Mouse (Mus musculus) liver, adult (tissue): ENCODE results near the gene Shc3.

Experiments
- GATA4 ChIP-seq: IDR thresholded peaks from 2 replicates; pipeline ENCODE4 v1.6.1; 2014; ENCODE audit warnings: mild to moderate bottlenecking, low read length; ENCODE audit not compliant: insufficient replicate concordance

Gene Shc3

DNA sequence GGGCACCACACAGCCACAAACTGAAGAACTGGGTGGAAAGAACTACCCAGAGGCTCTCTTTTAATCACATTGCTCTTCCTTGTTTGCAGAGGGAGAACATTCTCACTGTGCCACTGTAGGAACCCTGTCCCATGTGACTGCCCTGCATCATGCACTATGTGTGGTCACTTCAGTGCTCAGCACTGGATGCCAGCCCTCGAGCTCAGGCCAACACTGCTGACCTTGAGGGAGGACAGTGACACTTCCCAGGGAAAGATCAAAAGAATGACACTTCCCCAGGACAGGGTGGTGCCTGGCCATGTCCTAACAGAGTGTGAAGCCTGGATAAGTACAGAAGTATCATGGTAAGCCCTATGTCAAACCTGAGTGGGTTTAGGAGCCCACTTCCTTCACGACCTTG is 13.0 kb upstream of the Shc3 start:
- no peak for TF ChIP-seq GATA4

DNA sequence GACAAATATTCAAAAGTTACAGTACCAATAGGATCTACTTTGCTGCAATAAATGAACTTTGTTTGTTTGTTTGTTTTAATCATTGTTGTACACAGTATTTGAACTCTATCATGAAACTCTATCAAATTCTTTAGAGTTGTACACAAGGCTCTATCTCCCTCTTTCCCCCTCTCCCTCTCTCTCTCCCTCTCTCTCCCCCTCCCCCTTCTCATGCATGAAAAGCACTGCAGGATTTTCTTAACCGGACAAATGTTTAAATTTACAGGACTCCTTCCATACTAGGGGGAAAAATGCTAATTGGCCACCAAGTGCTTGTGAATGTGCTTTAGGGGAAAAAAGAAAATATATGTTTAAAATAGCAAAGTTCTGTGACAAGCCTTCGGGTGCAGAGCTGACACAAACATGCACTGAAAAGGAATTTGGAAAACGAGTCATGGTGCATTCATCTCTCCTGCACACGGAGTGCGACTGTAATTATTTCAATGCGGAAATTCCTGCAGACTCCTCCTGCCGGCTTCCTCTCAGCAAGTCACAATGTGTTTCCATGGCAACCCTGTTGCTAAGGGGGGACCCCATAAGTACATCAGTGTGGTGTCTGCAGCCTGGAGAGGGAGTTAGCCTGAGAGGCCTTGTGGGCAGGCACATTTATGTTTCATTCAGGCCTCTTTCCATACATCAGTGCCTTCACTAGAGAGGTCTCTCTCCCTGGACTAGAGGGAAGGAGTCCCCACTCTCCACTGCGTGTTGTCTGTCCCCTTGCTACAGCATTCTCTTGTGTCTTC is 11.2 kb upstream of the Shc3 start:
- no peak for TF ChIP-seq GATA4

DNA sequence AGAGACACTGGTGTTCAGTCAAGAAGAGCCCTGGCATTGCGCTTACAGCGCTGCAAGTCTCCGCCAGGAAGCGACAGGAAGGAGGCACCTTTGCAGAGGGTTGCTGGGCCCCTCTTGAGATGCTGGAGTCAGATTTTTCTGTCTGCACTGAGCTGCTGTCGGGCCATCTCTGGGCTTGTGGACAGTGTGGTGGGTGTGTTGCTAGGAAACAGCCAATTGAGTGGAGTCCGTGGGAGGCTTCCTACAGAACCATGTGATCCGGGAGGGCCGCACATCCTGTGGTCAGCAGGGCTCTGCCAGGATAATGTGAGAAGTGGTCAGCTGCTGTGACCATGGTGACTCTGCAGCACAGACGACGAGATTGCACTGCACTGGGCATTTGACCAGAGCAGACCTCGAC is 4.6 kb upstream of the Shc3 start:
- TF ChIP-seq GATA4 = no peak

DNA sequence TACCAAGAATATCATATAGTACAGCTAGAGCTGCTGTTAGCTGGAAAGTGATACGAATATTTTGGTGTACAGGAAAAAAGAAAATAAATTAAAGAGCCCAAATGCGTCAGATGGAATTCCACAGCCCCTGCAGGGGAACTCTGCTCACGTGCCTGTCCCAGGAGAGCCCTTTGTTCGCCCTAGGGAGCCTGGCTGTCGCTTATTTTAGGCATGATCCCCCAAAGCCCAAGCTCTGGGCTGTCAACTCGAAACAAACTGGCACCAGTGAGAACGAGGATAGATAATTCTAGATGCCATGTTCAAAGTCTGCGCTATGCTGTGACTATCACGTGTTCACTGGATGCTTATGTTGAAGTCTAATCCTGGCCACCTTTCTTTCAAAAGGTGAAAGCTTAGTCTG is 892 bp upstream of the Shc3 start:
- no peak for TF ChIP-seq GATA4

DNA sequence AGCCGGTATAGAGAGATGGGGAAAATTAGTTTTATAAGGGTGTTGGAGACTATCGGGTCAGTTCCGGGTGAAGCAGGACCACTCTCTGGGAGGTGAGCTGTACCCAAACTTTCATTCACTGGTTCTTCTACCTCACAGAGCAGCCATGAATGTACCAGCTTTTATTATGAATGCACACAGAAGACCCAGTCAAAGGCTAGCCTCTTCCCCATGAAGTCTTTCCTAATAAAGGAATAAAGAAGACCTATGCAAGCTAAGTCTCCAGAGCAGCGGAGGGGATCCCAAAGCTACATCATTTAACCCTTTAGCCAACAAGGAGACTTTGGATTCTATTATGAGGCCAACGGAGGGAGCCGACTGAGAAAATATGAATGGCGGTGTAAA is 458 bp upstream of the Shc3 start:
- no peak for TF ChIP-seq GATA4

DNA sequence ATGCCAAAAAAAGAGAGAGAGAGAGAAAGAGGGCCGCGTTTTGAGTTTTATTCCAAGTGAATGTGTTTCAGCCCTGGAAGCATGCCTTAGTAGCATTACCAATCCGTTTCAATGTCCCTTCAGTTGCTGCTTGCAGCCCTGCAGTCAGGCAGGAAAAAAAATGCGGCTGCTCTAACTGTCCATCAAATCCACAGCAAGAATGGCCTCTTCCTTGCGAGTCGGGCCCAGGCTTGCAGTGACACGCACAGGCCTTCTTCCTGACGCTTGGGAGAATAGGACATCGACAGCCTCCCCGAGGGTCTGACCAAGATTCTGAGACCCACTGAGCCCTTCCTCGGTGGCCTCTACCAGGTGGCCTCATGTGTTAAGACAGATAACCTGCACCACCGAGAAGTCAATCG is 718 bp downstream of the Shc3 start:
- no peak for TF ChIP-seq GATA4

DNA sequence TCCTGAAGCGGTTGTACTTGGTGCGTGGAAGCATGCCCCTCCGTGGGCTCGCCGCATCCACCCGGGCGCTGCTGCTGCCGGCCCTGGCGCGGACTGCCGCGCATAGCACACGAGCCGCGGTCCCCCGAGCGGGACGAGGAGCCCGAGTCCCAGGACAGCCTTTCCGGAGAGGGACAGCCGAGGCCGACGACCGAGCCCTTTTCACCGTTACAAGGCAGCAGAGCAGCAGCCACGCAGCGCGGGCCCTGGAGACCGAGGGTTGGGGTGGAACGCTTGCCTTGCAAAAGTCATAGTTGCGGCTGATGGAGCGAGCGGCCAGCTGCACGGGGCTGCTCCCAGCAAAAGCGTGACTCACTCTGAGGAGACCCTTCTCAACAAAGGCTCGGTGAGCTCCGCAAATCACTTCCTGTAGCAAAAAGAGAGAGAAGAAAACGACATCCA is 1.8 kb downstream of the Shc3 start:
- TF ChIP-seq GATA4 = no peak

DNA sequence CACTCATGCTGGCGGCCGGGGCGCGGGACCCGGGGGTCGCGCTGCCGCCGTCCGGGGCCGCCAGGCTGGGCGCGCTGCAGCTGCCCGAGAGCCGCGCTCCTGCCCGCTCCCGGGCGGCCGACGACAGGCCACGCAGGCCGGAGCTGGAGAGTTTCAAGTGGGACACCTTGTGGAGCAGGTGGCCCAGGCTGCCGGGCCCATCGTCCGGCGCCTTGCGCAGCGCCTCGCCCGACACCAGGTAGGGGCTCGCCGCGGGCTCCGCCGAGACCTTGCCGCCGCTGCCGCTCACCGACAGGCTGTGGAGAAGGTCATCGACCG is 2.2 kb downstream of the Shc3 start:
- TF ChIP-seq GATA4 = no peak

DNA sequence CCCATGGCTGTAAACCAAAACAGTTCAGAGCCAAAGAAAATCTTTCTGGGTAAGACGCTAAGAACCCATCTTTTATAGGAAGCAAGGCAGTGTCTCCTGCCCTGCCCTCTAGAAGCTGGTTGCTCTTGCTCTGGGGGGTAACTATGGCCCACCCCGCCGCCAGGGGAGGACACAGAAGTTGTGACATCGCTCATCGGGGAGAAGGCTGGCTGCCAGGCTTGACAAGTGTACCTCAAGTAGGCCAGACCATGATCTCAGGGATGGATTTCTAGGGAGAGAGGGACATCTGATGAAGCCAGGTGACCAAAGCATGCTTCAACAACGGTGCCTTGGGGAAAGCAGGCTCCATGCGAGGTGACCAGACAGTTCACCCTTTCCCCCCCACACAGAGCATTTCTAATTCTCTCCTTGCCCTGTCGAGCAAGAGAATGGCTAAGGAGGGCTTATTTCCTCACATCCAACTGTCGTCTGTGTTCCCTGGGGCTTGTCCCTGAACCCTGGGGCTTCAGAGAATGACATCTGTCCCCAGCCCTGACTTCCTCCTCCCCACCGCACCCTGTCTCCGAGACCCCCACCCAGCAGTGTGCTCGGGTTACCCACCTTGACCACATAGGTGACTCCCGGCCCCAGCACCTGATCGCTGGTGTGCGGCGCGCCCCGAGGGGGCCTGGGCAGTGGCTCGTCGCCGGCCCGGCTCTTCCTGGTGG is 2.7 kb downstream of the Shc3 start:
- no peak for TF ChIP-seq GATA4

DNA sequence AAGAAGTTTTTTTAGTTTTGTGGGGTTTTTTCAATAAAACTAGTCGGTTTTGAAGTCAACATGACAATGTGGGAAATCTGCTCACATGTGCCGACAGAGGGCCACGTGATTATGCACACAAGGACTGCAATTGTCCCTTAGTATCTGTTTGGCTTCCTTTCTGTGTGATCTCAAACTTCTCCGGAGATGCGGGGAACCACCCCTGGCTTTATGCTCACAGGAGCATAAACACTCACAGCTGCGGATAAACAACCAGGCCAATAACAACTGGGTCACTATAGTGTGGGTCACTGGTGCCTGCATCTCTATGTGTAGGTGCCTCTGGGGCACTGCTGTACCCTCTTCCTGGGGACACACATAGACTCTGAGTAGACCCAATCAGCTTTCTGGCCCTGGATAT is 4.5 kb downstream of the Shc3 start:
- no peak for TF ChIP-seq GATA4

DNA sequence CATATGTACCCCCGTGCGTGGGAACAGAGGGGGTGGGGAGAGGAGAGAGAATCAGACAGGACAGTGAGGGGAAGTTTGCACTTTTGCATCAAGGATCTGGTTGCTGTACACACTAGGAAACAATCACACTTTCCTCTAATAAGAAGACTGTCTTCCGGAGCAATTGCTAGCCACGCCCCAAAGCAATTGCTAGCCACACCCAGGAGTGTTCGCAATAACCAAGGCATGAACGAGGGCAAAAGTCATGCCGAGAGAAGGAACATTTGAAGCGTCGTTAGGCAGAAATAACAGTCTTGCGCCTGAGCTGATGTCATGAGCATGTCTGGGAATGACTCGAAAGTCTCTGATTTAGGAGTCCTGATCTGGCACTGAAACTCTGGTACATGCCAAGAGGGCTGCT is 15.9 kb downstream of the Shc3 start:
- no peak for TF ChIP-seq GATA4

DNA sequence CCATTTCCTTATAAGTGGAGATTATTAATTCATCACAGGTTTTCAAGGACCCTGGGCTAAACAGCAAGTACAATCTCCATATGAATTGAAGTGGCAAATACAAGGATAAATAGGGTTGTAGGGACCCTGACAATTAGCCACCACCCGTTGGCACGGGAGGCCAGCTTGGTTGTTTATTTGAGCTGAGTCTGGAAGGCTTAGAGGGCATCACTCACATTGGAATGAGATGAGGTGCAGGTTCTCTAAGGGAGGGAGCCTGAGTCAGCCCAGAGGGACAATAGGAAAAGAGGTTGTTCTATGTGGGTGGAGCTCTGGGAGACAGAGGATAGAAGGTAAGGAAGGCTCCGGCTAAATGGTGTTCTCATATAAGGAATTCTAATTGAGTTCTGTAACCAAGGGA is 17.0 kb downstream of the Shc3 start:
- TF ChIP-seq GATA4 = no peak

DNA sequence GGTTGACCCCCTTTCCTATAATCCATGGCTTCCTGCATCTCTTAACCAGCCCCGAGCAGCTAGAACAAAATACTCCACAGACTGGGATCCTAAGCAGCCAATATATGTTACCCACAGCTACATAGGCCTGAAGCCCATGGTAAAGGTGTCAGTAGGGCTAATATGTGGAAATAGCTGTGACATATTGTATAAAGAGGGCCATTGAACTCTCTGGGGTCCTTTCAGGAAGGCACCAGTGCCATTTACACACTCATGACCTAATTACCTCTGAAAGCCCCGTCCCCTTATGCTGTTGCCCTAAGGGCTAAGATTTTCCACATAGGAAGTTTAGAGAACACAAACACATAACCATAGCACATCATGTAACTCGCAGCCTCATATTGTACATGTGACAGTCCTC is 17.4 kb downstream of the Shc3 start:
- TF ChIP-seq GATA4 = no peak

DNA sequence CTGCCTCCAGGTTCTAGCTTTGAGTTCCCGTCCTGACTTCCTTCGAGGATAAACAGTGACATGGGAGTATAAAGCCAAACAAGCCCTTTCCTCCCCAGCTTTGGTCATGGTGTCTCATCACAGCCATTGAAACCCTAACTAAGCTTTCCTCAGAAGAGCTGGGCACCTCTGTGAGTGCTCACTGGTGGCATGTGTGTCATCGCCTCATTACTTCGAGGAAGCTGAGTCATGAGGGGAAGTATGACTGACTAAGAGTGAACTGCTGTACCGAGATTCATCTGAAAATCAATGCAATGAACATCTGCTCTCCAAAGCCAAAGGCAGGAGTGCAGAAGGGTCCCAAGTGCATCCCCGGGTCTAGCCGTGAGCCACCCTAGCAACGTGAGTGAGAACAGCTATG is 29.4 kb downstream of the Shc3 start:
- TF ChIP-seq GATA4 = no peak

DNA sequence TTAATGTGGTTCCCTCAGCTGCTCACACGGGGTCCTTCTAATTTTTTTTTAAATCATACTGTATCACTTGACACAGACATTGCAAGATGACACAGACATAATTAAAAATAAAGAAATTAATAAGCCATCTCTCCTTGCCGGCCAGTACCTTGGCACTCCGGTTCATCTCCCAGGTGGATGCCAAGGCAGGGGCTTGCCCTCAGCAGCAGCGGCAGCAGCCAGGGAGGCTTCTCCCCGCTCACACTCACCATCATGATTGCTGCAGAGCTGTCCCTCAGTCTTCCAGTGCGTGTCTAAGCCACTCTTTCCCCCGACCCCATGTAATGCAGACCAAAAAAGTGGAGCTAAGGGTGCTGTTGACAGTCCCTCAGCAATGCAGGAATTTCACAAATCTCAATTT is 33.9 kb downstream of the Shc3 start:
- TF ChIP-seq GATA4 = no peak

DNA sequence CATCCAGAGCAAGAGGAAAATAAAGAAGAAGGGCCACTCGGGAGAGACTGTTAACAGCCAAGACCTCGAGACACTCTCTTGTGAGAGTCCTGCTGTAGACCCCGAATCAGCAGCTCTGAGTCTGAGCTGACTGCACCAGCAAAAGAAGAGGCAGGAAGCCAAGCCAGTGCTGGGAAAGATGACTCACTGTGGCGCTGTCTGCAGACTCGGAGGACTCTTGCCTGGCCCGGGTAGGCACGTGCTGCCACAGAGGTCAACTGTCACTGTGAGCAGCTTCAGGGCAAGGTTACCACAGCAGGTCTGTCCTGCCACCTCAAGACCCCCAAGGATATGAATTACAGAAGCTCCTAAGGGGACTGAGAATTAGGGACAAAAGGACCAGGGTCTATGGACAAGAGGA is 42.7 kb downstream of the Shc3 start:
- no peak for TF ChIP-seq GATA4

DNA sequence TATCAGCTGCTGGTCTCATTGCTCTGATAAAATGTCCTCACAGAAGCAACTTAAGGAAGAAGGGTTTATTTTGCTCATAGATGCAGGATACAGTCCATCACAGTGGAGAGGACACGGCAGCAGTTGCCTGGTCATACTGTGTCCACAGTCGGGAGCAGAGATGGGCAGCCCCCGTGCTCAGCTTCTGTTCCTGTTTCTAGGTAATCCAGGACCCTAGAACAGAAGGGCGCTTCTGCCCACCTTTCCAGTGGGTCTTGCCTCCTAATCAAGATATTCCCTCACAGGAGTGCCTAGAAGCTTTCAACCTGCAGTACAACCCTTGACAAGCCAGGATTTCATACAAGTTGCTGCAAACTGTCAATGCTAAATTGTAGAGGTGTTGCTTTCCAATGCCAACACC is 44.9 kb downstream of the Shc3 start:
- TF ChIP-seq GATA4 = no peak
